Comparison of ENCODE assay signal across 22 mouse cellular contexts in the genomic region with DNA sequence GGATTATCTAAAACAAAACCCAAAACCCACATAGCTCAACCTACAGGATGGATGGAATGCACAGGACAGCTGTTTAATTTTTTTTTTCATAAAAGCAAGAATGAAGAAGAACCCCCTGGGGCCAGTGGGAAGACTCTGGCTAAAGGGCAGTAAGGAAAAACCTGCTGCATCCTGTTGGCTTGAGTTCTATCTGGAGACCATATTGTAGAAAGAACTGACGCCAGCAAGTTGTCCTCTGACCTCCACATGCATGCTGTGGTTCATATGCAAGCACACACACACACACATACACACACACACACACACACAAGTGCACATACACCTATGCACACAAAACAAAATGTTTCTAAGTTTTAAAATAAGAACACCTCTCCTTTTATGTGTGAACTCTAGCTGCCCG. TPM values are rescaled to one million over a fixed set of nuclear protein-coding genes. Genes with fewer than 3 reads are reported as not detected.
DNase-seq lines count a peak whose midpoint lies in the region; ATAC-seq and TF ChIP-seq lines count a peak whose summit lies in the region.
"Had no signal": no experiment of that assay in that cellular context is flagged by ENCODE, and none has a peak within 500 bp of the region (broad histone marks: within the 10 kb centered on the region; RNA-seq: fewer than 3 reads in every experiment).

No protein-coding gene starts in this region.

- H3K36me3 ChIP-seq in lung, embryonic 15.5 days, result no peaks in the 10 kb centered on the region
- H3K36me3 ChIP-seq in lung, postnatal 0 days (ENCODE audit: insufficient read depth, low read length), result no peaks in the 10 kb centered on the region
- no peaks in the 10 kb centered on the region for H3K36me3 ChIP-seq in myocyte (ENCODE audit: control insufficient read depth, insufficient read depth)
- H3K36me3 ChIP-seq: embryonic facial prominence, embryonic 13.5 days; embryonic facial prominence, embryonic 15.5 days; forebrain, embryonic 10.5 days; forebrain, embryonic 12.5 days had no signal

- no peaks in the 10 kb centered on the region for H3K9me3 ChIP-seq in lung, embryonic 15.5 days
- no peaks in the 10 kb centered on the region for H3K9me3 ChIP-seq in lung, postnatal 0 days (ENCODE audit: low read length)
- H3K9me3 ChIP-seq: embryonic facial prominence, embryonic 13.5 days; embryonic facial prominence, embryonic 15.5 days; forebrain, embryonic 10.5 days; forebrain, embryonic 12.5 days had no signal

- H3K4me1 ChIP-seq in lung, embryonic 15.5 days, result peaks cover 36% of the 10 kb centered on the region
- H3K4me1 ChIP-seq in lung, postnatal 0 days (ENCODE audit: insufficient read depth, low read depth, low read length), result 0 out of 2 replicates have a peak, but pooled peaks cover 3% of the 10 kb centered on the region

- peak overlapping the region; percentile 57 for H3K27ac ChIP-seq in lung, embryonic 15.5 days
- no peak overlapping the region for H3K27ac ChIP-seq in lung, postnatal 0 days (ENCODE audit: low read length)
- H3K27ac ChIP-seq: embryonic facial prominence, embryonic 13.5 days; embryonic facial prominence, embryonic 15.5 days; forebrain, embryonic 10.5 days; forebrain, embryonic 12.5 days had no signal

- no peak overlapping the region for H3ac ChIP-seq in myocyte (ENCODE audit: control insufficient read depth, insufficient read length)

- no peak overlapping the region for H3K9ac ChIP-seq in lung, embryonic 15.5 days
- H3K9ac ChIP-seq in lung, postnatal 0 days (replicated peaks; ENCODE audit: low read depth), result no peak overlapping the region
- H3K9ac ChIP-seq: embryonic facial prominence, embryonic 13.5 days; embryonic facial prominence, embryonic 15.5 days; forebrain, embryonic 12.5 days had no signal

- no peak for DNase-seq in lung, postnatal 10 days
- DNase-seq in lung, postnatal 0 days (ENCODE audit: low spot score), result peak; percentile 59
- no peak for DNase-seq in lung, postnatal 25 days (ENCODE audit: low spot score)
- DNase-seq: adrenal gland, adult 2 months; adrenal gland, postnatal 10 days; adrenal gland, postnatal 25 days; cerebellum, adult 11 months; cerebellum, adult 18-20 months; cerebellum, adult 8-10 months; cerebellum, adult 9-11 months; cerebellum, postnatal 36 days; embryo, embryonic 11 days had no signal

- no peak overlapping the region for H3K4me3 ChIP-seq in lung, embryonic 15.5 days
- H3K4me3 ChIP-seq in lung, postnatal 0 days (ENCODE audit: low read depth, low read length), result no peak overlapping the region
- no peak overlapping the region for H3K4me3 ChIP-seq in myocyte
- H3K4me3 ChIP-seq: embryonic facial prominence, embryonic 13.5 days; embryonic facial prominence, embryonic 15.5 days; erythroblast, embryonic 14.5 days; forebrain, embryonic 10.5 days; forebrain, embryonic 12.5 days had no signal

- H3K27me3 ChIP-seq in lung, embryonic 15.5 days, result no peaks in the 10 kb centered on the region
- no peaks in the 10 kb centered on the region for H3K27me3 ChIP-seq in lung, postnatal 0 days (replicated peaks; ENCODE audit: insufficient read depth, low read length)
- H3K27me3 ChIP-seq in myocyte (ENCODE audit: control insufficient read depth, insufficient read depth, insufficient read length), result no peaks in the 10 kb centered on the region
- H3K27me3 ChIP-seq: embryonic facial prominence, embryonic 13.5 days; embryonic facial prominence, embryonic 15.5 days had no signal

- no peaks in the 10 kb centered on the region for H3K79me2 ChIP-seq in myocyte (ENCODE audit: control insufficient read depth, insufficient read depth)

- TF ChIP-seq POLR2A in myocyte (IDR thresholded peaks at IDR 0.05; ENCODE audit: insufficient read length, low read depth), result no peak

- WGBS in lung, embryonic 15.5 days, result 40% methylated on average over 2 of the region's 2 CpGs
- 49% methylated on average over 2 of the region's 2 CpGs for WGBS in lung, postnatal 0 days

- H3K4me2 ChIP-seq in lung, embryonic 15.5 days, result no peak overlapping the region
- H3K4me2 ChIP-seq in lung, postnatal 0 days (replicated peaks; ENCODE audit: low read depth, low read length), result no peak overlapping the region
- peak overlapping the region; percentile 31 for H3K4me2 ChIP-seq in myocyte (ENCODE audit: low read depth)
- H3K4me2 ChIP-seq: embryonic facial prominence, embryonic 13.5 days; embryonic facial prominence, embryonic 15.5 days; forebrain, embryonic 12.5 days had no signal

- peak; percentile 24 for ATAC-seq in lung, embryonic 15.5 days (ENCODE audit: borderline replicate concordance, extremely low read depth, low FRiP score, low TSS enrichment)
- ATAC-seq in lung, postnatal 0 days, result no peak
- no peak for ATAC-seq in frontal cortex, adult (ENCODE audit: low TSS enrichment)
- ATAC-seq: forebrain, embryonic 14.5 days had no signal

- no peak for TF ChIP-seq CTCF in lung, postnatal 0 days (IDR thresholded peaks at IDR 0.05)

- no peak for TF ChIP-seq EP300 in lung, postnatal 0 days (IDR thresholded peaks at IDR 0.05)

TF ChIP-seq in myocyte, 11 proteins besides CTCF, POLR2A, EP300 and RAD21:
- TF ChIP-seq MYOG (IDR thresholded peaks at IDR 0.05; ENCODE audit: control insufficient read depth in 1 of 3, insufficient read depth in 1 of 3, insufficient read length in 2 of 3, low read depth in 2 of 3), result no peak

RNA-seq across cellular contexts. Expression of a gene that starts 17.1 kb away (rescaled TPM):
- 5.5 and 6.7 TPM in 2 replicates for polyA plus RNA-seq in lung, embryonic 15.5 days (2015; fragmentation: Nextera tagmentation; extraction: Ambion mirVana)
- 9.3 and 11.9 TPM in 2 replicates for polyA plus RNA-seq in lung, postnatal 0 days (2015; fragmentation: Nextera tagmentation; extraction: Ambion mirVana)
- 0.24 TPM for polyA plus RNA-seq in myocyte (2012; fragmentation: generic; extraction: Trizol)
- polyA plus RNA-seq: erythroblast, embryonic 14.5 days had no signal

RNA-seq across cellular contexts. Expression of a gene that starts 29.7 kb away (rescaled TPM):
- polyA plus RNA-seq in lung, embryonic 15.5 days (2015; fragmentation: Nextera tagmentation; extraction: Ambion mirVana), result 73.0 and 79.0 TPM in 2 replicates
- polyA plus RNA-seq in lung, postnatal 0 days (2015; fragmentation: Nextera tagmentation; extraction: Ambion mirVana), result 73.4 and 74.2 TPM in 2 replicates
- 49.8 TPM for polyA plus RNA-seq in myocyte (2012; fragmentation: generic; extraction: Trizol)

RNA-seq across cellular contexts. Expression of a gene that starts 40.2 kb away (rescaled TPM):
- polyA plus RNA-seq in lung, embryonic 15.5 days (2015; fragmentation: Nextera tagmentation; extraction: Ambion mirVana), result 43.2 and 43.4 TPM in 2 replicates
- 16.8 and 19.4 TPM in 2 replicates for polyA plus RNA-seq in lung, postnatal 0 days (2015; fragmentation: Nextera tagmentation; extraction: Ambion mirVana)
- polyA plus RNA-seq in myocyte (2012; fragmentation: generic; extraction: Trizol), result 28.3 TPM

RNA-seq across cellular contexts. Expression of a gene that starts 40.4 kb away (rescaled TPM):
- 130 and 138 TPM in 2 replicates for polyA plus RNA-seq in lung, embryonic 15.5 days (2015; fragmentation: Nextera tagmentation; extraction: Ambion mirVana)
- 6.3 and 7.9 TPM in 2 replicates for polyA plus RNA-seq in lung, postnatal 0 days (2015; fragmentation: Nextera tagmentation; extraction: Ambion mirVana)
- polyA plus RNA-seq in myocyte (2012; fragmentation: generic; extraction: Trizol), result 46.9 TPM

RNA-seq across cellular contexts. Expression of a gene that starts 47.7 kb away (rescaled TPM):
- 1.5 and 1.7 TPM in 2 replicates for polyA plus RNA-seq in lung, embryonic 15.5 days (2015; fragmentation: Nextera tagmentation; extraction: Ambion mirVana)
- 0.58 and 0.64 TPM in 2 replicates for polyA plus RNA-seq in lung, postnatal 0 days (2015; fragmentation: Nextera tagmentation; extraction: Ambion mirVana)
- polyA plus RNA-seq in myocyte (2012; fragmentation: generic; extraction: Trizol), result 0.17 TPM
- polyA plus RNA-seq: adrenal gland, adult 2 months; brain, embryonic 14.5 days; erythroblast, embryonic 14.5 days had no signal
